Mouse (Mus musculus): ENCODE measurements around the gene Wdfy4.

DNA sequence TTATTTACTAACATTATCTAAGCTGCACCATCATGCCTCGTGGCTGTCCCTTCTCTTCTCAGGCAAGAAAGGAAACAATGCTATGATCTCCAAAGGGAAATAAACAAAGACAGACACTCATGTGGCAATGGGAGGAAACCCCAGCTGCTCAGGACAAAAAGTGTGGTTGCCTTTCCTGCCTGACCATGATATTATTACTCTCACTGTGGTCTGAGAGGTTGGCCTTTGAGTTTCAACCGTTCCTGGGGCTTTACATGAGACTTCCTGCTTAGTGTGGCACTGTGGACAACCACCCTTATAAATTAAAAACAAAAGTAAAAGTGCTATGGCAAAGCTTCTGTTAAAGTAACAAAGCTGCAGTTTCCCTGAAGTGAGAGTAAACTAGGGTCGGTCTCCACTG lies 27.0 kb downstream of the Wdfy4 start:
- no peak for TF ChIP-seq CTCF (IDR thresholded peaks at IDR 0.05)
- TF ChIP-seq POLR2A (IDR thresholded peaks at IDR 0.05; ENCODE audit: insufficient read depth, low read depth, low read length): no peak
- no peak for TF ChIP-seq EP300 (IDR thresholded peaks at IDR 0.05; ENCODE audit: insufficient read depth, low read depth, low read length)
